Mouse (Mus musculus): ENCODE measurements around the gene Nptx1.

The Nptx1 gene

DNA sequence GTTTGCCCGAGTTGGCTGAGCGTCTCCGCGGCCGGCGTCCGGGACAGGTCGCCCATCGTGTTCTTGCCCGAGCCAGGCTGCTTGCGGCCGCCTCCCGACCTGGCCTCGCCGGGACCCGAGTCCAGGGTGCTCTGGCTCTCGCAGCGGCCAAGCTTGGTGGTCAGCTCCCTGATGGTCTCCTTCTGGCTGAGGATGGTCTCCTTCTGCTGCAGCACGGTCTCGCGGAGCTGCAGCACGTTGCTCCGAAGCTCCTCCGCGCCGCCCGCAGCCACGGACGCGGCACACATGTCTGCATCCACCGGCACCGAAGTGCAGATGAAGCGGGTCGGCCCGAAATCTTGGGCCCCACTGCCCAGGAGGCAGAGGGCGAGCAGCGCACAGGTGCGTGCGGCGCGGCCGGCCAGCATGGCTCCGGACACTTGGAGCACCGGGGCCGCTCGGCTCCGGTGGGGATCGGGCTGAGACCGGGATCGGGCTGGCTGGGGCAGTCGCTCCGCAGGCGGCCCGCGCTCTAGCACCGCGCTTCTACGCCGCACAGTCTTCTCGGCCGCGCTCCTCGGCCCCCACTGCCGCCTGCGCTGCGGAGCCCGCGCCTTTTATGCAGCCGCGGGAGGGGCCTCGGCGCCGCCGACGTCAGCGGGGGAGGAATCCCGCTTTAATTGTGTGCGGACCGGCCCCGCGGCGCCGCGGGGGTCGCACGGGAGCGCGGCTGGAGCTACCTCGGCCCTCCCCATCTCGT lies at the start of gene Nptx1:
Nptx1 (minus strand) TSS at position 571 of the 739 bp plus-strand sequence.
- peak; percentile 85 for DNase-seq

GRCm38 (mm10) chr11:119593966-119594365 lies 46.4 kb upstream of the Nptx1 start:
- no peak for DNase-seq

DNA sequence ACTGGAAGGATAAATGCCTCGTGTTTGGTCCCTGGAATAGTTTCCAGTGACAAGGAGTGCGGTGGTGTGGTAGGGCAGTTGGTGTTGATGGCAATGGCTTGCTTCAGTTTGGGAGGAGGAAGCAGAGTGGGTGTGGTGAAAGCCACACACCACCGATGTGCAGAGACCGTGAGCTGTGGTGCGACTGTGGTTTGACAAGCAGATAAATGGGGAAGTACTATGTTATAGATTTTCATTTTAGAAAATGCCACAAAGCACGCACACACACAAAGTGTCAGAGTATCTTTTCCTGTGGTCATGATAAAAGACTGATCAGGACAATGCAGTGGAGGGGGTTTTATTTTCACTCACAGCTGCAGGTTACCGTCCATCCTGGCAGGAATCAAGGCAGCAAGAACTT lies 41.7 kb upstream of the Nptx1 start:
- no peak for DNase-seq

- no peak for DNase-seq
These were observed 39.6 kb upstream of the Nptx1 start for GRCm38 (mm10) chr11:119587112-119587511.

DNA sequence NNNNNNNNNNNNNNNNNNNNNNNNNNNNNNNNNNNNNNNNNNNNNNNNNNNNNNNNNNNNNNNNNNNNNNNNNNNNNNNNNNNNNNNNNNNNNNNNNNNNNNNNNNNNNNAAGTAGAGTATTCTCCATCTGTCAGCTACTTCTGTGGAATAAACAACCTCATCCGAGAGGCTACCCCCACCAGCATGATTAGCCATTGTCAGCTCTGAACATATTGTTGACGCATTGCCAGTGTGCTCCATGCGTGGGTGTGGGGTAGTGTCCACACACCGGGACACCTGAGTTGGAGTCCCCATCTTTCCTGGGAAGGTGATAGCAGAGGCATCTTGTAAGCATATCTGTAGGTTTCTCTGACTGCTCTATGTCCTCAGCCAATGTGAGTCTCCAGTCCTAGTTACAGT lies 39.0 kb upstream of the Nptx1 start:
- no peak for DNase-seq

- no peak for DNase-seq
These were observed 30.2 kb upstream of the Nptx1 start for GRCm38 (mm10) chr11:119577721-119578120.

DNA sequence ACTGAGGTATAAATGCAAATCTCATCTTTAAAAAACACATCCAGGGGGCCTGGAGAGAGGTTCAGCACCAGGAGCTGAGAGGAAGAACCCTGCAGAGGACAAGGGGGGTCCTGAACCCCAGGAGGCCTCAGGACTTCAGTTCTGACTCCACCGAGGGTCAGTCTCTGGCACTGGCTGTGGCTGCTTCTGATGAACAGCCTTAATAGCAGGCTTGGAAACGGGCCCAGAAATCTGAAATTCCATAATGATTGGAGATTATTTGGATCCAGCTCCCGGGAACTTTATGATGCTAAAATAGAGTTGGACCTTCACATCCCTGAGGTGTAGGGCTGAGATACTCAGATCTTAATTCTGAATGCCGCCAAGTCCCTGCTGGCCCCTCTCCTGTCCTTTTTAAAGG lies 29.3 kb upstream of the Nptx1 start:
- DNase-seq = no peak

DNA sequence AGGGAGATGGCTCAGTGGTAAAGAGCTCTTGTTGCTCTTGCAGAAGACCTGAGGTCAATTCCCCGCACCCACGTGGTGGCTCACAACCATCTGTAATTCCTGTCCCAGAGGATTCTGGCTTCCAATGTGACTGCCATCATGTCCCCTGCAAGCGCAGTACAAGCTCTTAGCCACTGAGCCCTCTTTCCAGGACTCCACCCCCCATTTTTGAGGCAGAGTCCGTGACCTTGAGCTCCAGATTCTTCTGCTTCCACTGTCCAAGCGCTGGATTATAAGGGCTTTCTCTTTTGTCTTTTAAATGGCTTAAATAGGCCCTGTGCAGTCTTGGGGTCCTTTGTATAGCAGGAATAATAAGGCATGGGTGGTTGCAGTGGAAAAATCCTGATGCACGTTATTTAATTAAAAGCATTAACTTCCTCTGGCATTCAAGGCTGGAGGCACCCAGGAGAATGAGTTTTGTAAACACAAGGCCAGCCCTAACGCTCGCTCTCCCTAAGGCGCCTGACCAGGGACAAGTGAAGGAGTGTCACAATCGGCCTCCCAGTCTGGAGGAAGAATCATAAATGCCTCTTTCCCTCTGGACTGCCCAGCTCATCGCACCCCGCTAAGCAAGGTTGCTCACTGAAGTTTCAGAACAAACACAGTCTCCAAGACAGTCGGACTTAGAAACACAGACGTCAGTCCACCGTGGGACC lies 24.9 kb upstream of the Nptx1 start:
- no peak for DNase-seq

- no peak for DNase-seq
These were observed 18.6 kb upstream of the Nptx1 start for GRCm38 (mm10) chr11:119566188-119566587.

DNA sequence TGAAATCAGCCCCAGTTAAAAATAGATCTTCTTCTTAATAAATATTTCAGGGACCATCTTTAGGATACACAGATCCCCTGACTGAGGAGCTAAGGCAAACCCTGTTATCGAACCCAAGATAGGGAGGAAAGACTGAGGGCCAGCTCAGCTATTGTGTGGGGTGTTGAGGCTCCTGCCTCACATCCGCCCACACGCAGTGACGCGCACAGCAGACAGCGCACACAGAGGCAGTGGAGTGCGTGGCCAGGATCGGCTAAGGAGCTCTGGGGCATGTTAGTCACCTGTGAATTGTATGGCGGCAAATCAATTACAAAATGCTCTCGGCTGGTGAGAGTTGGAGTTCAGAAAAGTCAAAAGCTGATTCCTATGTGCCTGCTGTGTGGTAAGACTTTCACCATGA lies 18.1 kb upstream of the Nptx1 start:
- peak; percentile 36 for DNase-seq

GRCm38 (mm10) chr11:119565021-119565420 lies 17.5 kb upstream of the Nptx1 start:
- DNase-seq = no peak

DNA sequence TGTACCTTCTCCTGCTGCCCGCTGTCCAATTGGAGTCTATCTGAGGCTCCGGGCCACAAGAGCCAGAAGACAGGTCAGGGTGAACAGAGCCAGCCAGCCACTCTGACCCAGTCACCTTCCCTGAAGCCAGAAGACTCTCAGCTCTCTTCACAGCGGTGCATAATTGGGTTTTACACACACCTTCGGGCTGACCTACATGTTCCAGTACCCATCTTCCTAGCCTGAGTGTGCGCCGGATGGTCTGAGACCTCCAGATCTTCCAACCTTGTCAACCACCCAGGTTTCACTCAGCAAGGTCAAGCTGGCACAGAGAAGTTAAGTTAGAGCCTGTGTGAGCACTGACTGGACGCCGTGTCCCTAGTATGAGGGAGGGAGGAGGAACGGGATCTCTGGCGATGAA lies 16.8 kb upstream of the Nptx1 start:
- no peak for DNase-seq

GRCm38 (mm10) chr11:119563166-119563565 lies 15.6 kb upstream of the Nptx1 start:
- no peak for DNase-seq

- DNase-seq = no peak
These were observed 14.7 kb upstream of the Nptx1 start for GRCm38 (mm10) chr11:119562286-119562685.

DNA sequence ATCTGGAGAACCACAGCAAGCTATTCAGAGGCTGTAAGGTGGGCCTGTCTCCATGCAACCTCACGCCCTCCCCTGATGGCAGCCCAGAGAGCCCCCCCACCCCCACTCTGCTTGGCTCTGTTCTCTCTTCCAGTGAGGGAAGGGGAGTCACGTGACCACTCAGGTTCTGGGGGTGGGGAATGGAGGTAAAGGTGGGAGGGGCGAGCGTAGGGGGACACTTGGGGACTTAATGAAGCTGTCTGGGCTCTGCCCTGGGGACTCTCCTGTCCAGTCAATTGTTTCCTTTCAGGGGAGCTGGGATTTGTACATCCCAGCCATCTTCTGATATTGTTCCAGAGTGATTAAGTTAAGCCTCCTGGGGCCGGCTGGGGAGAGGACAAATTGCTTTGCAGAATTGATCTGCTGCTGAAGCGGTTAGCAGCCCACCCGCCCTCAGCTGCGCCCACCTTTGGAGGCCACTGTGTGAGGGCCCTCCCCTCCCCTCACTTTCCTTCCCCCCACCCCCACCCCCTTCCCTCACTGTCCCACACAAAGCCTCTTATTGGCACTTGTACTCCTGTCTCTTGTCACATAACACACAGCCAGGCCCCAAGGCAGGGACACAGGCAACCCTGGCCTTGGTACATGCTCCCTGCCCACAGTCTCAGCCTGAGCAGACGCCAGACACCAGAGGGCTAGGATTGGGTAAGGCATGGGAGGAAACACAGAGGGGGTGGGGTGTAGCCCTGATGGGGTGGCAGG lies 11.5 kb upstream of the Nptx1 start:
- no peak for DNase-seq

DNA sequence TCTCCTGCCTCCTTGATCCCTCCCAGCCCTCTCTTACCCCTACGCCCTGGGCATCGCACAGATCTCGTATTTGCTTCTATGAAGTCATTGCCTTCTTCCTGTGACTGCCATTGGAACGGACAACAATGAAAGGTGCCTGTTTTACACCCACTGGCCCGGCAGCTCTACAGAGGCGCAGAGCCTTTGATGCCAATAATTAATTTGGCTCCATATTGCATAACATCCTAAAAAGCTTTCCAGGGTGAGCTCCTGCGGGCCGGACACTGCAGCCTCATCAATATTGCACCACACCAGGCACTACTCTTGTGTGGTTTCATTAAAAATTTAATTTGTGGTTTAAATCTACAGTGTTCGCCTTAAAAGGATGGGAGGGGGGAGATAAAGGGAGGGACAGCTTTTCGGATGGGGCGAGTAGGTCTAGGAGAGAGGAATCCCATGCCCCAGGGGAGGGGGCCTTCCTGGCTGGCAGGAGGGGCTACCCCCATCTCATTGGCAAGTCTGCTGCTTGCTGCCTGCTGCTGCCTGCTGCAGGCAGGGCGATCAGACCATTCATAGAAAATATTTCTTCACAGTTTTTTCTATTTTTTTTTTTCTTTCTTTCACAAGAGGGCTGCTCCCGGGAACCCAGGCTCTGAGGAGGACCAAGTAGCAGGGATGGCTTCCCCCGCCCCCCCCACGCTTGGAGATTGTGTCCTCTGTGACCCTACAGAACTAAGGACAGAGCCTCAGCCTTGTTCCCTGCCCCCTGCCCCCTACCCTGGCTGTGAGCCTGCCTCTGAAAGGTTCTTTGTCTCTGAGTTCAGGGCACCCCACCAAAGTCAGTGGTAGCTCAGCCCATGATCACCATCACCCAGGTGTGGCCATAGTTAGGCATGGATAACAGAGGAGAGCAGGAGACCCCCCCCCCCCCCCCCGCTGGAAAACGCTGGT lies 10.7 kb upstream of the Nptx1 start:
- DNase-seq = no peak

DNA sequence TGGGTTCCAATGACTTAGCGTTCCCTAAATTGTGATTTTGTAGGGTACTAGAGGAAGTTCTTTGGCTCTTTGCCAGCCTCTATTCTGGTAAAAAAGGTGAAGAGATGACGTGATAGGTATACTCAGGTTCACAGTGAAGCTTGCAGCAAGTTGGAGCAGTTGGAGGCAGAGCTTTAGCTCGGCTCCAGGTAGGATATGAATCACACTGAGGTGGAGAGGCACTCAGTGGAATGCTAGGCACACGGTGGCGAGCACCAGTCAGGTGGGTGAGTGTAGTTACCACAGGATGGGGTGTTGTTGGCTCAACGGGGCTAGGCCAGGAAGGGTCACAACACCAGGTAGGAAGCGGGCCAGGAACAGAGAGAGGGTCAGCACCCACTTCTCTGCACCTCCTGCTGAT lies 7.6 kb upstream of the Nptx1 start:
- DNase-seq = no peak

DNA sequence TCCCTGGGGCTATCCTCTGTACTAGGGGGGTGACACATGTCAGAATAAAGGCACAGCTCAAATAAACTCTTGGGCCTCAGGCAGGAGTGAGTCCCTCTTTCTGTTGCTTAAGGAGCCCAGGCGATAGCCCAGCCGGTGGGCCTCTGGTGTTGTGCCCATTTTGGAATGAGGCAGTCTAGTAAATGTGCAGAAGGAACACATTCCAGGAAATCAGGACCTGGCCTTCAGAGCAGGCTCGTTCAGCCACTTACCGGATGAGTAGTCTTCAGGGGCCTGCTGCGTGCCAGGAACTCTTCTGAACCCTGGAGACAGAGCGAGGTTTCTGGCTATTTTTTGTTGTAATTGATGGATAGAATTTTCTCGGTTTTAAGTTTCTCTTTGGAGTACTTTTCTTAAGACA lies 7.2 kb upstream of the Nptx1 start:
- no peak for DNase-seq

DNA sequence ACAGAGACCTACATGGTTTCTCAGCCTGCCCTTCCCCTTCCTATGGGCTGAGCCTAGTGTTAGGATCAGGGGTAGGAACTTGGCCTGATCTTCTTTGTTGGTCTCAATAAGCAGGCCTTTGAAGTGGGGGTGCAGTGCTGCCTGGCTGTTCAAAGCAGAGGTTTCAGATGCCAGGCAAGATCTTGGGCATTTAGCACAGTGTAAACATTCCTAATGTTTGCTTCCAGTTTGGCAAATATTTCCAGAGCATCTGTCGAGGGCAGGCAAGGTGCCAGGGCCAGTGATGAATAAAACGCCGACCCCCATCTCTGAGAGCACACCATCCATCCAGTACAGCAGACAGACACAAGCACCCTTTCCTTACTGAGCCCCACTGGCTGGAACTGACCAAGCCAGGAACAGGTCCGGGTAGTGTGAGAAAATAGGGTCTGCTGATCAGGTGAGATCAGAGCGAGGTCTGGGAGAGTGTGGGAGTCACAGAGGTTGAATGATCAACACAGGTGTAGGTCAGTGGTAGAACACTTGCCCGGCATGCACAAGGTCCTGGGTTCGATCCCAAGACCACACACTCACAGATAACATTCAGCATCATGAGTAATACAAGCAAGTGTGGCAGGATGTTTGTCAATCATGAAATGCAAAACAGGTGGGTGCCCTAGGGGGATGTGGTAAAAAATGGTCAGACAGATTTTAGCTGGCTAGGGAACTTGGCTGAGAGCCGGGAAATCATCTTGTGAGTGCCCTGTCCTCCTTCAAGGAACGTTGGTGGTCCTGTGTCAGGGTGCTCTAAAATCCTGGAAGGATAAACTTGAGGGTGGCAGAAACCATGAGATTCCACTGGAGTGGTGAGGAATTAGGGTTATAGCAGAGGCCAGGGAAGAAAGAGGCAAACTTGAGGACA lies 5.6 kb upstream of the Nptx1 start:
- DNase-seq = no peak

DNA sequence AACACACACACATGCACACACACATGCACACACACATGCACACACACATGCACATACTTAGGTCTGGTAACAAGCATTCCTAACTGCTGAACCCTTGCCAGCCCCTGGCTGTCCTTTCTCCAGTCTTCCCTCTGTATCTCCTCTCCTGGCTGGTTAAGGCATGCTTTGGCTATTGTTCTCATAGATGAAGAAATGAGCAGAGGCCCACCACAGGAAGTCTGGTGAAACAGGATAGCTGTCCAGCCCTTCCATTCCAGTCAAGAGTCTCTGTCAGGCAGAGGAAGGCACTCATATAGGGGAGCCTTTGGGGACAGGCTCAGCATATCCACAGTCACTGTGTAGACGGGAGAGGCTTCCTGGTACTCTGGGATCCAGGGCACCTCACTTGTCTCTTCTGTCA lies 4.7 kb upstream of the Nptx1 start:
- DNase-seq = no peak

- no peak for DNase-seq
These were observed 3.9 kb upstream of the Nptx1 start for GRCm38 (mm10) chr11:119551468-119551867.
